Mouse (Mus musculus) midbrain, embryonic 13.5 days (tissue): Measurements from ENCODE around the gene Lgi4. TPM values are rescaled to one million over a fixed set of nuclear protein-coding genes. Genes with fewer than 3 reads are reported as not detected.

Source experiments
- ATAC-seq: fragments of 200-750 bp; cut with Nextera tagmentation; 2 replicates; pipeline ENCODE4 v1.8.0; 2017; ENCODE audit warnings: mild to moderate bottlenecking, moderate TSS enrichment, moderate library complexity
- H3K27ac ChIP-seq: fragments of 300-500 bp; sonication (generic); 2 replicates; pipeline ENCODE4 v1.5.1; 2015; ENCODE audit warnings: inconsistent platforms, mild to moderate bottlenecking, moderate library complexity
- H3K27me3 ChIP-seq: fragments of 300-500 bp; sonication (generic); 2 replicates; pipeline ENCODE4 v1.6.1; 2015; ENCODE audit warnings: mild to moderate bottlenecking, inconsistent platforms
- H3K36me3 ChIP-seq: fragments of 300-500 bp; sonication (generic); 2 replicates; pipeline ENCODE4 v1.6.1; 2015; ENCODE audit warnings: mild to moderate bottlenecking, inconsistent platforms
- H3K4me1 ChIP-seq: fragments of 300-500 bp; sonication (generic); replicated peaks from 2 replicates; pipeline ENCODE4 v1.6.1; 2015; ENCODE audit warnings: inconsistent platforms
- H3K4me2 ChIP-seq: fragments of 300-500 bp; sonication (generic); replicated peaks from 2 replicates; pipeline ENCODE4 v1.6.1; 2015; ENCODE audit warnings: moderate library complexity, mild to moderate bottlenecking, inconsistent platforms
- H3K4me3 ChIP-seq: fragments of 300-500 bp; sonication (generic); replicated peaks from 2 replicates; pipeline ENCODE4 v1.5.1; 2015; ENCODE audit warnings: mild to moderate bottlenecking, inconsistent platforms
- H3K9ac ChIP-seq: fragments of 300-500 bp; sonication (generic); replicated peaks from 2 replicates; pipeline ENCODE4 v1.6.1; 2015; ENCODE audit warnings: mild to moderate bottlenecking, inconsistent platforms
- H3K9me3 ChIP-seq: fragments of 300-500 bp; sonication (generic); 2 replicates; pipeline ENCODE4 v1.6.1; 2016; ENCODE audit warnings: mild to moderate bottlenecking, inconsistent platforms
- WGBS: fragments of 180-500 bp; shearing (Covaris S2); methylation state at CpG from one replicate; pipeline ENCODE4 v1.1.7; 2015; 5-methylcytosine and 5-hydroxymethylcytosine counted together
- polyA plus RNA-seq: library from polyadenylated mRNA; unstranded; fragments of >200 nt; fragmentation: Nextera tagmentation; extraction: Ambion mirVana; gene quantifications from 2 replicates; pipeline ENCODE4 v1.2.1, GENCODE M21; 2015

The Lgi4 gene
- polyA plus RNA-seq, 1 experiment from 2014 or later = 0.16 TPM

GRCm38 (mm10) chr7:31040281-31041022 is 18.7 kb upstream of the Lgi4 start:
- H3K36me3 ChIP-seq = no peaks in the 10 kb centered on the region
- H3K4me3 ChIP-seq = no peak overlapping the region
- H3K4me2 ChIP-seq = no peak overlapping the region
- H3K27me3 ChIP-seq = peaks cover 56% of the 10 kb centered on the region
- H3K9me3 ChIP-seq = no peaks in the 10 kb centered on the region
- H3K4me1 ChIP-seq = 0 out of 2 replicates have a peak, but pooled peaks cover 4% of the 10 kb centered on the region
- H3K27ac ChIP-seq = no peak overlapping the region
- ATAC-seq = no peak
- no peak overlapping the region for H3K9ac ChIP-seq
- 83% methylated on average over 12 of the region's 12 CpGs for WGBS

GRCm38 (mm10) chr7:31041023-31041407 is 18.1 kb upstream of the Lgi4 start:
- no peak overlapping the region for H3K4me2 ChIP-seq
- no peak overlapping the region for H3K27ac ChIP-seq
- 42% methylated on average over 8 of the region's 8 CpGs for WGBS
- H3K9ac ChIP-seq = no peak overlapping the region
- H3K9me3 ChIP-seq = no peaks in the 10 kb centered on the region
- H3K4me1 ChIP-seq = 0 out of 2 replicates have a peak, but pooled peaks cover 4% of the 10 kb centered on the region
- no peak for ATAC-seq
- H3K36me3 ChIP-seq = no peaks in the 10 kb centered on the region
- peaks cover 56% of the 10 kb centered on the region for H3K27me3 ChIP-seq
- no peak overlapping the region for H3K4me3 ChIP-seq

- no peak overlapping the region for H3K27ac ChIP-seq
- H3K4me2 ChIP-seq = peak overlapping the region; percentile 42
- ATAC-seq = peak; percentile 28; the same call in 1 of the 2 replicates
- H3K36me3 ChIP-seq = no peaks in the 10 kb centered on the region
- 0 out of 2 replicates have a peak overlapping the region, but pooled peaks have one; percentile 43 for H3K9ac ChIP-seq
- no peak overlapping the region; the same call in 1 of the 2 replicates for H3K4me3 ChIP-seq
- peaks cover 56% of the 10 kb centered on the region for H3K27me3 ChIP-seq
- WGBS = 3% methylated on average over 28 of the region's 28 CpGs
- H3K9me3 ChIP-seq = no peaks in the 10 kb centered on the region
- 0 out of 2 replicates have a peak, but pooled peaks cover 4% of the 10 kb centered on the region for H3K4me1 ChIP-seq
Measured at GRCm38 (mm10) chr7:31041662-31042315, 17.4 kb upstream of the Lgi4 start.

- 34% methylated on average over 10 of the region's 10 CpGs for WGBS
- Histone ChIP-seq H3K27me3 (peaks cover 56% of the 10 kb centered on the region), H3K4me2 (peak within 1 kb of the TSS; percentile 42), H3K9me3 (no peaks in the 10 kb centered on the region), H3K36me3 (no peaks in the 10 kb centered on the region), H3K4me3 (no peak within 1 kb of the TSS; the same call in 1 of the 2 replicates), H3K27ac (no peak within 1 kb of the TSS), H3K4me1 (0 out of 2 replicates have a peak, but pooled peaks cover 4% of the 10 kb centered on the region), H3K9ac (0 out of 2 replicates have a peak within 1 kb of the TSS, but pooled peaks have one; percentile 43)
- ATAC-seq = no peak
Measured at GRCm38 (mm10) chr7:31042431-31042910, 16.7 kb upstream of the Lgi4 start, which contains the start of gene Fxyd5. Gene Fxyd5 (minus strand): TSS chr7:31042481.

- WGBS = 18% methylated on average over 5 of the region's 5 CpGs
- Histone ChIP-seq H3K9ac (peak overlapping the region; percentile 57), H3K27ac (no peak overlapping the region; the same call in 1 of the 2 replicates), H3K4me1 (peaks cover 42% of the 10 kb centered on the region), H3K27me3 (peaks cover 64% of the 10 kb centered on the region), H3K4me3 (peak overlapping the region; percentile 40), H3K36me3 (no peaks in the 10 kb centered on the region), H3K4me2 (peak overlapping the region; percentile 61), H3K9me3 (no peaks in the 10 kb centered on the region)
- peak; percentile 9; the same call in 1 of the 2 replicates for ATAC-seq
Measured at GRCm38 (mm10) chr7:31049135-31049845, 9.9 kb upstream of the Lgi4 start.

GRCm38 (mm10) chr7:31049846-31050281 is 9.3 kb upstream of the Lgi4 start:
- H3K9me3 ChIP-seq = no peaks in the 10 kb centered on the region
- peak overlapping the region; percentile 61 for H3K4me2 ChIP-seq
- no peaks in the 10 kb centered on the region for H3K36me3 ChIP-seq
- ATAC-seq = peak; percentile 62
- H3K4me1 ChIP-seq = peaks cover 46% of the 10 kb centered on the region
- H3K27me3 ChIP-seq = peaks cover 64% of the 10 kb centered on the region
- H3K4me3 ChIP-seq = peak overlapping the region; percentile 40
- peak overlapping the region; percentile 57 for H3K9ac ChIP-seq
- WGBS = 1% methylated on average over 14 of the region's 15 CpGs
- H3K27ac ChIP-seq = peak overlapping the region; percentile 53

- Histone ChIP-seq H3K4me1 (peaks cover 52% of the 10 kb centered on the region), H3K4me2 (peak overlapping the region; percentile 61), H3K9ac (peak overlapping the region; percentile 57), H3K27ac (peak overlapping the region; percentile 53; the same call in 1 of the 2 replicates), H3K36me3 (no peaks in the 10 kb centered on the region), H3K9me3 (no peaks in the 10 kb centered on the region), H3K4me3 (peak overlapping the region; percentile 40), H3K27me3 (peaks cover 65% of the 10 kb centered on the region)
- no peak for ATAC-seq
- 5% methylated on average over 6 of the region's 6 CpGs for WGBS
Measured at GRCm38 (mm10) chr7:31050487-31050886, 8.7 kb upstream of the Lgi4 start.

- no peak overlapping the region for H3K27ac ChIP-seq
- peaks cover 66% of the 10 kb centered on the region for H3K27me3 ChIP-seq
- H3K9ac ChIP-seq = peak overlapping the region; percentile 57; the same call in 1 of the 2 replicates
- H3K36me3 ChIP-seq = no peaks in the 10 kb centered on the region
- 3% methylated on average over 9 of the region's 9 CpGs for WGBS
- H3K4me1 ChIP-seq = peaks cover 54% of the 10 kb centered on the region
- 0 out of 2 replicates have a peak, but pooled peaks have one; percentile 7 for ATAC-seq
- H3K4me2 ChIP-seq = peak overlapping the region; percentile 61
- peak overlapping the region; percentile 40 for H3K4me3 ChIP-seq
- H3K9me3 ChIP-seq = no peaks in the 10 kb centered on the region
Measured at GRCm38 (mm10) chr7:31050921-31051320, 8.2 kb upstream of the Lgi4 start.

- Histone ChIP-seq H3K27me3 (peaks cover 66% of the 10 kb centered on the region), H3K36me3 (no peaks in the 10 kb centered on the region)
- ATAC-seq = 0 out of 2 replicates have a peak, but pooled peaks have one; percentile 2
Measured at GRCm38 (mm10) chr7:31051321-31052021, 7.7 kb upstream of the Lgi4 start, which contains the start of gene Fxyd7. Gene Fxyd7 (minus strand): TSS chr7:31051467.

GRCm38 (mm10) chr7:31052251-31052635 is 6.9 kb upstream of the Lgi4 start:
- WGBS = 2% methylated on average over 22 of the region's 22 CpGs
- Histone ChIP-seq H3K27ac (no peak overlapping the region), H3K27me3 (peaks cover 66% of the 10 kb centered on the region), H3K9ac (no peak overlapping the region), H3K9me3 (no peaks in the 10 kb centered on the region), H3K4me2 (peak overlapping the region; percentile 61), H3K36me3 (no peaks in the 10 kb centered on the region), H3K4me1 (peaks cover 54% of the 10 kb centered on the region), H3K4me3 (peak overlapping the region; percentile 40)
- ATAC-seq = no peak

More at GRCm38 (mm10) chr7:31051321-31052021, 7.7 kb upstream of the Lgi4 start, which contains the start of gene Fxyd7:
- Histone ChIP-seq H3K9me3 (no peaks in the 10 kb centered on the region), H3K4me1 (peaks cover 54% of the 10 kb centered on the region), H3K4me2 (peak within 1 kb of the TSS; percentile 61), H3K4me3 (peak within 1 kb of the TSS; percentile 40), H3K27ac (peak within 1 kb of the TSS; percentile 53; the same call in 1 of the 2 replicates), H3K9ac (peak within 1 kb of the TSS; percentile 57)
- under 1% methylated on average over 27 of the region's 28 CpGs for WGBS
